Mouse (Mus musculus) hindbrain, embryonic 16.5 days (tissue): ENCODE measurements around the gene Nol4l. TPM values are rescaled to one million over a fixed set of nuclear protein-coding genes. Genes with fewer than 3 reads are reported as not detected.

ENCODE experiments used
- ATAC-seq: fragments of 200-750 bp; cut with Nextera tagmentation; 2 replicates; pipeline ENCODE4 v1.8.0; 2017; ENCODE audit warnings: moderate TSS enrichment, moderate library complexity
- H3K27ac ChIP-seq: fragments of 300-500 bp; sonication (generic); 2 replicates; pipeline ENCODE4 v1.5.1; 2014; ENCODE audit warnings: low read depth, mild to moderate bottlenecking, control low read depth, low read length, moderate library complexity
- H3K27me3 ChIP-seq: fragments of 300-500 bp; sonication (generic); replicated peaks from 2 replicates; pipeline ENCODE4 v1.6.1; 2014; ENCODE audit warnings: low read length; ENCODE audit not compliant: control insufficient read depth, insufficient read depth
- H3K36me3 ChIP-seq: fragments of 300-500 bp; sonication (generic); 2 replicates; pipeline ENCODE4 v1.6.1; 2014; ENCODE audit warnings: mild to moderate bottlenecking, low read length, moderate library complexity, mixed read lengths; ENCODE audit not compliant: control insufficient read depth, insufficient read depth
- H3K4me1 ChIP-seq: fragments of 300-500 bp; sonication (generic); 2 replicates; pipeline ENCODE4 v1.6.1; 2014; ENCODE audit warnings: low read depth, low read length; ENCODE audit not compliant: control insufficient read depth, insufficient read depth
- H3K4me2 ChIP-seq: fragments of 300-500 bp; sonication (generic); 2 replicates; pipeline ENCODE4 v1.6.1; 2014; ENCODE audit warnings: mild to moderate bottlenecking, low read length, control low read depth, moderate library complexity
- H3K4me3 ChIP-seq: fragments of 300-500 bp; sonication (generic); 2 replicates; pipeline ENCODE4 v1.5.1; 2014; ENCODE audit warnings: mild to moderate bottlenecking, low read length, control low read depth, moderate library complexity
- H3K9ac ChIP-seq: fragments of 300-500 bp; sonication (generic); 2 replicates; pipeline ENCODE4 v1.6.1; 2014; ENCODE audit warnings: low read depth, mild to moderate bottlenecking, control low read depth, low read length, moderate library complexity
- H3K9me3 ChIP-seq: fragments of 300-500 bp; sonication (generic); 2 replicates; pipeline ENCODE4 v1.6.1; 2014; ENCODE audit warnings: mild to moderate bottlenecking, low read length, moderate library complexity; ENCODE audit not compliant: control insufficient read depth
- WGBS: fragments of 180-500 bp; shearing (Covaris S2); extraction: QIAGEN DNeasy Blood & Tissue Kit; methylation state at CpG from one replicate; pipeline ENCODE4 v1.1.7; 2014; 5-methylcytosine and 5-hydroxymethylcytosine counted together
- polyA plus RNA-seq: library from polyadenylated mRNA; unstranded; fragments of >200 nt; fragmentation: Nextera tagmentation; extraction: Ambion mirVana; gene quantifications from 2 replicates; pipeline ENCODE4 v1.2.1, GENCODE M21; 2015

Gene Nol4l
- polyA plus RNA-seq, 1 experiment from 2014 or later, result 33.7 TPM

DNA sequence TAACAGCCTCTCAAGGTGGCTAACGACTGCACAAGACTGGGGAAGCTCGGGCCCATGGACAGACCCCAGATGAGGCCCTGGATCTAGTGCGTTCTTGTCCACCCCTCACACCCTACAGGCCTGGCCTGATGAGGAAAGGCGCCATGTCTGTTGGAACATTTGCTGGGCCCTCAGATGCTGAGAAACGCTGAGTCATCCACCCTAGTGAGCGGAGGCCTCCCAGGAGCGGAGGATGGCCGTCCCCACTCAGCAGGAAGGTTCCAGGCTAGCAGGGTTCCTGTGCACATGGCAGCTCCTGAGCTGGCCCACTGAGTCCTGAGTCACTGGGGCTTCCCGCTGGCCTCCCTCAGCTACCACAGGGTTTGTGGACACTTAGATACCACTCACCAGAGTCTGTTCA, 9.7 kb downstream of the Nol4l start:
- WGBS, result 80% methylated on average over 9 of the region's 9 CpGs
- no peak for ATAC-seq
- H3K4me1 ChIP-seq, result peaks cover 10% of the 10 kb centered on the region; the same call in 1 of the 2 replicates

DNA sequence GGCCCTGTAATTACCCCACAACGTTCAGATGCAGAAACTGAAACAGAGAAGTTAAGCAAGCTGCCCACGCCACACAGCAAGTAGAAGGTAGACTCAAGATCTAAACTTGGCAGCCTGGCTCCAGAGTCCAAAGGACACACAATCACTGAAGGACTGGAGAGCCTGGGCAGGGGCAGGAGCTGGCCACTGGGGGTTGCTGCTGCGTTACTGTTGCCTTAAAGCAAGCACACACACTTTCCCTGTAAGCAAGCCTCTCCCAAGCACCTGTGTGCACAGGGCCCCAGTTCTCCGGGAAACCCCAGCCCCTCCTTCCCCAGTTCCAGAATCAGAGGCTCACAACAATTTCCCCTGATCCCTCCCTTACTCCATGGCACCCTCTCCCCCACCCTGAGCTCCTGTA, 12.8 kb downstream of the Nol4l start:
- H3K9me3 ChIP-seq, result no peaks in the 10 kb centered on the region
- ATAC-seq, result no peak
- H3K9ac ChIP-seq, result no peak overlapping the region
- H3K36me3 ChIP-seq, result no peaks in the 10 kb centered on the region
- H3K27me3 ChIP-seq, result no peaks in the 10 kb centered on the region
- H3K4me2 ChIP-seq, result no peak overlapping the region
- H3K27ac ChIP-seq, result no peak overlapping the region
- H3K4me3 ChIP-seq, result no peak overlapping the region
- WGBS, result 42% methylated on average over 4 of the region's 4 CpGs
- peaks cover 6% of the 10 kb centered on the region for H3K4me1 ChIP-seq

More for the DNA sequence above, 9.7 kb downstream of the Nol4l start:
- no peaks in the 10 kb centered on the region for H3K36me3 ChIP-seq
- no peak overlapping the region for H3K9ac ChIP-seq
- no peak overlapping the region for H3K4me2 ChIP-seq
- no peaks in the 10 kb centered on the region for H3K27me3 ChIP-seq
- no peaks in the 10 kb centered on the region for H3K9me3 ChIP-seq
- no peak overlapping the region for H3K4me3 ChIP-seq
- H3K27ac ChIP-seq, result no peak overlapping the region

GRCm38 (mm10) chr2:153515582-153515981, 14.2 kb downstream of the Nol4l start:
- no peaks in the 10 kb centered on the region for H3K9me3 ChIP-seq
- no peak overlapping the region for H3K9ac ChIP-seq
- no peaks in the 10 kb centered on the region for H3K27me3 ChIP-seq
- H3K36me3 ChIP-seq, result no peaks in the 10 kb centered on the region
- WGBS, result 84% methylated on average over 6 of the region's 6 CpGs
- H3K4me3 ChIP-seq, result no peak overlapping the region
- ATAC-seq, result no peak
- H3K27ac ChIP-seq, result no peak overlapping the region
- no peak overlapping the region for H3K4me2 ChIP-seq
- peaks cover 9% of the 10 kb centered on the region for H3K4me1 ChIP-seq

DNA sequence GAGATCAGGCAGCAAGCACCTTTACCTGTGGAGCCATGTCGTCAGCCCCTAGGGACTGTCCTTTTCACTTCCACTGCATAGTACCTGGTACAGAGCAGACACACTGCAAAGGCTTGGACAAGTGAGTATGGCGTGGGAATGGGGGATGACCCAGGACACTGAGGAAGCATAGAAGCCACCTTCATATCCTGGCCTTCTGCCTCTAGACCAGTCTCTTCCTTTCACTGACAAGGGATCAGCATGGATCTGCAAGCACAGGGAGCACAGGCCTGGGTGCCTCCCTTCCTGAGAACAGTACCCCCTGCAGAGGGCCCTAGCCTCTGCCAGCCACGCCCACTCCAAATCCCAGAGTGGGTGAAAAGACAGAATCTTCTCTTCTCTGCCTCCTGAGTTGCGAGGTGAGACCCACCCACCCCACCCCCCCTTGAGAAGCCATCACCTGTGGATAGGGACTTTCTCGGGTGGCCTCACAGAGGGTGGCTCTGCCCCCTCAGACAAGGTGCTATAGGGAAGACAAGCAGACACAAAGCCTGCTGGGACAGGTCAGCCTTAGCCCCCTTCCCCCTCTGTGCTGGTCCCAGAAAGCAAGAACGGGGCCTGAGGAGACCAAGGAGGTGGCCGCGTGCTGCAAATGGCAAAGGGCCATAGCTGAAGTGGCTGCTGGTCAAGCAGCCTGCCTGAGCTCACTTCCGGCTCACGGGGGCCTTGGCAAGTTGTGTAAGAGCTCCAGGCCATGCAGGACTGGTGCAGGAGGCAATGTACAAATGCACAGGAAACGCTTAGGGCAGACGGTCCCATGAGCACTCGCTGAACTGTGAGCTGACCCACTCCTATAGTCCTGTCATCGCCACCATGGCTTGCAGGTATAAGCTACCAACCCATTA, 15.0 kb downstream of the Nol4l start:
- Histone ChIP-seq H3K27ac (no peak overlapping the region), H3K9ac (no peak overlapping the region), H3K4me3 (no peak overlapping the region), H3K27me3 (no peaks in the 10 kb centered on the region), H3K9me3 (no peaks in the 10 kb centered on the region), H3K4me2 (no peak overlapping the region), H3K4me1 (peaks cover 13% of the 10 kb centered on the region), H3K36me3 (no peaks in the 10 kb centered on the region)
- WGBS, result 79% methylated on average over 14 of the region's 14 CpGs
- ATAC-seq, result no peak

DNA sequence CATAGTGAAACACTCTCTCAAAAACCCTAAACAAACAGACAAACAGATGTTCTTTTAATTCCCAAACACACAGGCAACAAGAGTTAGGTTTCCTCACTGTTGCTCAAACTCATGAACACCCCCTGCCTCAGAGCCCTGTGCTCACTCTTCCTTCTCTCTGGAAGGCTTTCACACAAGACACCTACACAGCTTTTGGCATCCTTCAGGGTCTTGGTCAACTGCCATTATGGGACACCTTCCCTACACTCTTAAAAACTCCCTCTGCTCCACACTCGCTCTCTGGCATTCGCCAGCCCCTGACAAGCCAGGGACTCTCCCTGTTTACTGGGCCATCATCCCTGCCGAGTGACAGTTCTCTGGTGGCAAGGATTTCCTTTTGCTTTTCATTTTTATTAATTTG, 15.8 kb downstream of the Nol4l start:
- 88% methylated on average over 3 of the region's 3 CpGs for whole genome bisulfite sequencing
- H3K27me3 ChIP-seq, result no peaks in the 10 kb centered on the region
- H3K27ac ChIP-seq, result no peak overlapping the region
- peaks cover 21% of the 10 kb centered on the region for H3K4me1 ChIP-seq
- H3K4me3 ChIP-seq, result no peak overlapping the region
- no peak for ATAC-seq
- no peak overlapping the region for H3K4me2 ChIP-seq
- no peak overlapping the region for H3K9ac ChIP-seq
- no peaks in the 10 kb centered on the region for H3K9me3 ChIP-seq
- H3K36me3 ChIP-seq, result no peaks in the 10 kb centered on the region

DNA sequence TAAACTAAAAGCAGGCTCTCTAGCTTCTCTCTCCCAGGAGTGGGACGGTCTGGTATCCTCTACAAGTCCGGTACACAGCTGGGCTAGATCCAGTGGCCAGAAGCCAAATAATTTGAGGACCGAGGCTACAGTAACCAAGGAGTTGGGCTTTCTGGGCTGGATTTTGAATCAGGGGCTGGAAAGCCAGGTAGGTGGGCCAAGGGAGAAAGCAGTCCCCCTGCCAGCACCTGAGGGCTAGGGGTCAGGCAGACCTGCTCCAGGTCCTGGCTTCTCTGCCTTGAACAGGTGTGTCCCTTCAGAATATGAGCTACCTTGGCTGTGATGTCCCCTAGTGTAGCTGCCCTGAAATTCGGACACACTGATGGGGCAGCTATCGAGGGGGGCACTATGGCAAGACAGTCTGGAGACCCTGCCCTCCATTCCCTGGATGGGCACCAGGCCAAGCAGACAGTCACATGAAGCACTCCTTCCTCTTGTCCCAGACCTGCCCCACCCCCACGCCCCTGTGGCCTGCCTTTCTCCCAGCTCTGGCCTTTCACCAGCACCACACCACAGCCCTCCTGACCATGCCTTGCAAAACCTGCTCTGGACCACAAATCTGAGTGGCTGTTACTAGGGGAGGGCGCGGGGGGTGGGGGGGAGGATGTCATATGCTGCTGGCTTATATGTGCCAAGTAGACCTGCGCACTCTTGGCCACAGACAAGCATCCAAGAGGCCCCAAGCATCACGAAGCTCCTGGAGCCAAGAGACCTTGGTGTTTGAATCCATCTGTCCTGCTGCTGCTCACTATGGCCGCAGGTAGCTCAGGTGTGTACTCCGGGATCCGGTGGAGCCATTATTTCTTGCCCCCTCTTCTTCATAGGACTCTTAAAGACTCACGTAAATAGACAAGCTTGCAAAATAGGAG, 17.1 kb downstream of the Nol4l start:
- no peak overlapping the region for H3K9ac ChIP-seq
- H3K4me1 ChIP-seq, result peaks cover 32% of the 10 kb centered on the region
- no peak overlapping the region for H3K27ac ChIP-seq
- 72% methylated on average over 14 of the region's 14 CpGs for WGBS
- no peaks in the 10 kb centered on the region for H3K36me3 ChIP-seq
- H3K4me2 ChIP-seq, result no peak overlapping the region
- no peak for ATAC-seq
- H3K9me3 ChIP-seq, result no peaks in the 10 kb centered on the region
- H3K4me3 ChIP-seq, result no peak overlapping the region
- H3K27me3 ChIP-seq, result no peaks in the 10 kb centered on the region

- Histone ChIP-seq H3K4me1 (peaks cover 32% of the 10 kb centered on the region), H3K27me3 (no peaks in the 10 kb centered on the region), H3K9ac (no peak overlapping the region), H3K4me2 (no peak overlapping the region), H3K36me3 (no peaks in the 10 kb centered on the region), H3K4me3 (no peak overlapping the region), H3K27ac (no peak overlapping the region), H3K9me3 (no peaks in the 10 kb centered on the region)
- WGBS, result 46% methylated on average over 5 of the region's 6 CpGs
- ATAC-seq, result no peak
These were observed 18.2 kb downstream of the Nol4l start for GRCm38 (mm10) chr2:153511562-153511961.

DNA sequence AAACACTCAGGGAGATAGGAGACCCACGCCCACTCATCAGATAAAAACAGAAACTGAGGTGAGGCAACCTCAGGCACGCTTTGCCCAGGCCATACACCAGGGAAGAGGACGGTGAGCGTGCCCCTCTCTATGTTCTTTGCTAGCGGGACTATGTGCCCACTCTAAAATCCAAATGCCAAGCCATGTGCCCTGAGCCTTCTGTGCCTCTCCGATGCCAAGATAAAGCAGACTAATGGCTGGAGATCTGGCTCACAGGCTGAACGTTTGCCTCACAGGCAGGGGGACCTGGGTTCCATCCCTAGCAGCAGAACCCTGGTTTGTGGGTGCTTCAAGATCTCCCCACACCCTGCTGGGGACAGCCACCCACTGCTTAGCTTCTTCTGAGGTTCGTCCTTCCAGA, 19.6 kb downstream of the Nol4l start:
- WGBS, result 72% methylated on average over 8 of the region's 8 CpGs
- H3K4me2 ChIP-seq, result no peak overlapping the region
- no peak overlapping the region for H3K4me3 ChIP-seq
- ATAC-seq, result no peak
- H3K27me3 ChIP-seq, result no peaks in the 10 kb centered on the region
- peaks cover 32% of the 10 kb centered on the region for H3K4me1 ChIP-seq
- H3K9ac ChIP-seq, result no peak overlapping the region
- no peak overlapping the region for H3K27ac ChIP-seq
- no peaks in the 10 kb centered on the region for H3K36me3 ChIP-seq
- no peaks in the 10 kb centered on the region for H3K9me3 ChIP-seq
